Mouse (Mus musculus) large intestine, adult 2 months (tissue): ENCODE data around the gene Cst12. TPM values are rescaled to one million over a fixed set of nuclear protein-coding genes. Genes with fewer than 3 reads are reported as not detected.
"Not testable (repeated sequence)": the region's sequence is repeated elsewhere in the genome, so short reads cannot be mapped to it uniquely, and the experiment has no call there.

ENCODE experiments used
- DNase-seq: peaks from one replicate; pipeline ENCODE4 v3.0.0-alpha.2; 2012; ENCODE audit warnings: low read depth, low spot score
- WGBS: fragments of 180-500 bp; shearing (Covaris S2); methylation state at CpG from one replicate; pipeline ENCODE4 v1.1.7; 2018; 5-methylcytosine and 5-hydroxymethylcytosine counted together
- polyA plus RNA-seq: library from polyadenylated mRNA; depleted of rRNA; stranded (reverse); fragments of >200 nt; gene quantifications from 2 replicates; pipeline ENCODE4 v1.2.3, GENCODE M21; 2012; rRNA removed

The Cst12 gene
- polyA plus RNA-seq = not detected in 2 replicates

DNA sequence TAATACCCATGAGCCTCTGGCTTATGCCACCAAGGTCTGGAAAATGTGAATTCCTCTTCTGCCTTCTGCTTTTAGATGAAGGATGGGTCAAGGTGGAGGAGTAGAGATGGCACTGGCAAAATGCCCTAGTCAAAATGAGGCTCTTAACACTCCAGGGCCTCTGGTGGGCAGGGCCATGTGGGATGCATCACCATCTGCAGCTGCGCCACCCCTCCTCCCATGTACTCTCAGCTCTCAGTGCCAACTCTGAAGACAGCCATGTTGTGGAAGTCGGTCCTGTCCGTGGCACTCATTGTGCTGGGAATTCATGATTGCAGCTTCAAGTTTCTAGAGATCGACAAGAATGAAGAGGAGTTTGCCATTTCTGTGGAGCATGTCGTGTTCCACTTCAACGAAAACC lies at the start of gene Cst12:
Gene Cst12 (plus strand): TSS at position 220 of the 400 bp plus-strand sequence.
- no peak for DNase-seq
- 93% methylated on average over 6 of the region's 6 CpGs for WGBS

DNA sequence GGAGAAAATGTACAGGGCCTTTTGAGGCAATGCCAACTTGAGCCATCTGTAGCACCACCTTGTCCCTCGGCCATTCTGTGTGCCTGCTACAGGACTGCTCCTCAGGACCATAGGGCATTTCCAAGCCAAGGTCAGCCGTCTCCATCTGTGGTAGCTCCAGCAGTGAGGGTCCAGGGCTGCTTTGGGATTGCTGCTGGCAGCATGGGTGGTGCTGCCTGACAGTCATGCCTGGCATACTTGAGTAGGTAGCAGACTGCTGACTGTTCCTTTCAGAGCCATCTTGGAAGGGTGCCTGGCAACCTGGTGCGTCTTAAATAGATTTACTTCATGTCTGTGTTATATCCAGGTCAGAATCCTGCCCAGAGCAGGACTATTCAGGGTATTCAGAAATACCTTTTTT lies 46.2 kb upstream of the Cst12 start:
- no peak for DNase-seq
- 73% methylated on average over 3 of the region's 3 CpGs for WGBS

DNA sequence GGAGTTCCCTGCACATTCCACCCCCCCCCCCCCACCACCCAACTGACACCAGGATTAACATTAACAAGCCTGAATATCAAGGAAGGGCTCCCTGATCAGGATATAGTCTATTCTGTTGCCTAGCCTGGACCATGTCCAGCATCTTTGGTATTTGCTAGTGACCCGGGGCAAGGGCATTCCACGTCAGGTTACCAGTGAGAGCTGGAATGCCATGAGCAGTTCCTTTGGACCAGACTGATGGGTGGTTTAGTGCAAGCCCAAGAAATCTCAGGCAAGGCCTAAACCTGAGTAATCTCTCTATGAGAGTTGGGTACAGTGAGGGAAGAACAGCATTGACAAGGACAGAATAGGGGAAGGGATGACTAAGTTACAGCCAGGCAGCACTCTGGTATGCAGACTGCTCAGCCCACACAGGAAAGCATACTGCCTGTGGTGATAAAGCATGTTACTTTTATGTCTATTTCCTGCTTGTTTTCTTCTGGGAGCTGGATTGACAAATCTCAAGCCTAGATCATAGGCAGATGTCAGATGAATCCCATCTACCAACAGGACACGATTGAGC lies 45.2 kb upstream of the Cst12 start:
- no peak for DNase-seq
- WGBS = 64% methylated on average over 3 of the region's 3 CpGs

GRCm38 (mm10) chr2:148750058-148750457 lies 39.1 kb upstream of the Cst12 start, which contains the start of gene Cstl1:
Gene Cstl1 (plus strand): TSS chr2:148750358.
- WGBS = 89% methylated on average over 1 of the region's 1 CpGs
- DNase-seq = no peak

DNA sequence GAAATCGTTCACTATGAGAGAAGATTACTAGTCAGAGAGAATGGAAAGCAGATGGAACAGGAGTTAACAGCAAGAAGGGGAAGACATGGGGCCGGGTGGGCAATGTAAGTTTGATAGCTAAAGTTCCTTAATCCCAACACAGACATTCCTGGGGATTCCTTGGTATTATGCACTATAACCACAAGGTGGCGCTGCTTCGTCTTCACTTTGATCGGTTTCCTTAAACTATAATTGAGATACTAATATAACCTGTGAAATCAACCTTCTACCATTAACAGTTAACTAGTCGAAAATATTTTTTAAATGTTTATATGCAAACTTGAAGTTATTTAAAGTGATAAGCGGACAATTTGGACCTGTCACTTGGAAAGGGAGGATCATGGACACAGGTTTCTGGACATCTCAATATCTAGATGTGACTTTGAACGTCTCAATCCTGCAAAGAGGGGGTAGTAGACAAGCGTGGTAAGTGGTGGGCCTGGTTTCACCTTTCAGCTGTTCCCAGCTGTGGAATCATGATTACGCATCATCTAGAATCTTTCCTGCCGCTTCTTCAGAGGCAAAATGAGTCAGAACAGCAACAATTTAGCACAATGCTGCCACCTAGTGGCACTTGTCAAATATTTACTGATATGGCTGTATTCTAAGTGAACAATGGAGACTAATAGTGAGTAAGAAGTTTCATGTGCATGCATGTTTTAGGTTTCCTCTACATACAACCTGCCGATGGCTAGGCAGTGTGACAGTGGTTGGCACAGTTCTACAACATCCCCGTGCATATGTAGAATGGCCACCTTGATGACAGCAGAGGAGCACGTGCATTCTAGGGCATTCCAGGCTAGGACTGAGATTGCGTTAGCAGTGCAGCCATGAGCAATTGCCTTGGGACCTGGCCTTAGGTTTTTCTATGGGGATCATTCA lies 37.0 kb upstream of the Cst12 start:
- WGBS = 16% methylated on average over 15 of the region's 15 CpGs
- peak; percentile 67 for DNase-seq

DNA sequence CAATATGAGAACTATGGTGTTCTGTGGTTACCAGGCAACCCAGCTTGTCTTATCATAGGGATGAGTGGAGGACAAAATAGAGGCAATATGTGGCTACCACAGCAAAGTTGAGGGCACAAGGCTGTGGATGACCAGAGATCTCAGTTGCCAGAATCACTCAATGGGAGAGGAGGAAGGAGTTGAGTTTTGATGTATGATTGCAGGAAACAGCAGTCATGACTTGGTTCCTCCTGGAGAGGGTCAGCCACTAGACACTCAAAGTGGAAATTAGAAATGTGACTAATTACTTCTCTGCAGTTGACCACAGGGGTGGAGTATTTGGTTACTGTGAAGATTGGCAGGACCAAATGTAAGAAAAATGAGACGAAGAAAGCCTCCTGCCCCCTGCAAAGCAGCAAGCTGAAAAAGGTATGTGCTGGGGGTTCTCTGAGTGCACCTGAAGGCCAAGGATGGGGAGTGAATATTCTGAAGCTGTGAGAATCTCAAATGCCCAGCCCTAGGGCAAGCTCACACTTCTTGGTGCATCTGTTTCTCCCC lies 34.8 kb upstream of the Cst12 start:
- 66% methylated on average over 1 of the region's 1 CpGs for WGBS
- DNase-seq = no peak

- DNase-seq = no peak
- 100% methylated on average over 1 of the region's 1 CpGs for whole genome bisulfite sequencing
These were observed 25.3 kb upstream of the Cst12 start for GRCm38 (mm10) chr2:148763648-148764388.

DNA sequence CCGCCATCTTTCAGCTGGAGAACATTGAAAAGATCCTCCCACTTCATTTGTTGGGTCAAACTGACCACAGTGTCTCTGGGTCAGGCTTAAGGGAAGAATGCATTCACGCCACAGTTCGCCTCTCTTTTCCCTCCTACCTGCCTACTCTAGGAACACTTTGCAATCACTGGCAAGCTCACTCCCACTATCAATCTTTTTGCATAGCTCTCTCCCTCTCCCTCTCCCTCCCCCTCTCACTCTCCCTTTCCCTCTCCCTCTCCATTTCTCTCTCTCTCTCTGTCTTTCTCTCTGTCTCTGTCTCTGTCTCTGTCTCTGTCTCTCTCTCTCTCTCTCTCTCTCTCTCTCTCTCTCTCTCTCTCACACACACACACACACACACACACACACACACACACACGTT lies 17.8 kb upstream of the Cst12 start, which contains the start of gene Cst11:
Gene Cst11 (minus strand): TSS at position 101 of the 400 bp plus-strand sequence.
- DNase-seq = not testable (repeated sequence)
- WGBS = 89% methylated on average over 4 of the region's 4 CpGs

GRCm38 (mm10) chr2:148781709-148782108 lies 7.5 kb upstream of the Cst12 start, which contains the start of gene 8030411F24Rik:
Gene 8030411F24Rik (plus strand): TSS chr2:148782009.
- WGBS = 16% methylated on average over 1 of the region's 1 CpGs
- DNase-seq = no peak

- DNase-seq = no peak
- 58% methylated on average over 1 of the region's 1 CpGs for WGBS
These were observed 9.3 kb downstream of the Cst12 start, which contains the start of gene Cst8 for GRCm38 (mm10) chr2:148798485-148798884. Gene Cst8 (plus strand): TSS chr2:148798785.

DNA sequence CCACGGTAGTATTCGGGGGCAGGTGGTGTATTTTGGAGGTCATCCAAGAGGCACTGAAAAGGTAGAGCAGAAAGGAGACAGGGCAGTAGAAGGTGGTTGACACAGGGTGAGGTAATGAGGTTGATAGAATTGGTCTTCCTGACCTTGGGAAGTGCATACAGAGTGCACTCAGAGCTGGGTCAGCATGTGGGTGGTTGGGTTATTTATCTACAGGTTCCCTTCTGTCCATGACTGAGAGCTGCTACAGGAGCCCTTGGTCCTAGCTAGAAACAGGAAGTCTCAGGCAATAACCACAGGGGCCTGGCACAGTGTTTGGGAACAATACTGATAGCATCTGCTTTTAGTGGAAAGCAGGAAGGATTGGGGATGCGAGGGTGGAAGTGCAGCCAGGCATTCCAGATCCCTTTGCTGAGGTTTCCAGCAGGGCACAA lies 12.3 kb downstream of the Cst12 start:
- WGBS = 12% methylated on average over 3 of the region's 3 CpGs

DNA sequence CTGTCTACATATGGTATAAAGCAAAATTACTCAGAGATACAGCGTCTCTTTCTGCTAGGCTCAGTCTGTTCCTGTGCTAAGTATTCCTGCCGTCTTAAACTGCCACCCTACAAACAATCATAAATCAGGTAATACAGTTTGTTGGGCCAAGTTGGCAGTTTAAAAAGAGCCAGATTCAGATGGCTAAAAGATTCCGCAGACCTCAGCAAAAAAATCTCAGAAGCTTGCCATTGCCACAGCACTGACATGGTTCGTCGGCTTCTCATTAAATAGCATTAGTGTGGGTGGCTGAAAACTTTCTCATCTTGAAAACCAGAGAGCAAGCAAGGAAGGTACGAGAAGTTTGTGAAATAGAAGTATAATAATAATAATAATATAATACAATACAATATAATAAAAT lies 17.5 kb downstream of the Cst12 start:
- no peak for DNase-seq

More for the DNA sequence above, 12.3 kb downstream of the Cst12 start:
- no peak for DNase-seq

DNA sequence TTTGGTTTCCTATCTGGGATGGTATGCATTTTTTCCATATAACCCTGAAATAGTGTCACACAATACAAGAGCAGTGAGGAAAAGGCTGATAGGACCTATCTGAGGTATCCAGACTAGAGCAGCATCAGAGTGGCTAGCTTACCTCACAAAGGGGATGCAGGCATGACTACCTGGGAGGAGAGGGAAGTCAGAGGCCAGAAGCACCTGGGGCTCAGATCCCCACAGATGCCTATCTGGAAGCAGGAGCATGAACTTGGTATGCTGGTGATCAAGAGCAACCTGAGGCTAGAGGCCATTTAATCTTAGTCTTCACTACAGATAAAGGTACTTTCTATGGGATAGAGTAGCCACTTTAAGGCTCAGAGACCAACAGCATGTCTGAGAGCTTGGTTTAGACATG lies 30.7 kb downstream of the Cst12 start, which contains the start of gene Cst13:
Gene Cst13 (plus strand): TSS at position 173 of the 400 bp plus-strand sequence.
- no peak for DNase-seq

More for the DNA sequence above, 17.5 kb downstream of the Cst12 start:
- WGBS = 38% methylated on average over 6 of the region's 6 CpGs

DNA sequence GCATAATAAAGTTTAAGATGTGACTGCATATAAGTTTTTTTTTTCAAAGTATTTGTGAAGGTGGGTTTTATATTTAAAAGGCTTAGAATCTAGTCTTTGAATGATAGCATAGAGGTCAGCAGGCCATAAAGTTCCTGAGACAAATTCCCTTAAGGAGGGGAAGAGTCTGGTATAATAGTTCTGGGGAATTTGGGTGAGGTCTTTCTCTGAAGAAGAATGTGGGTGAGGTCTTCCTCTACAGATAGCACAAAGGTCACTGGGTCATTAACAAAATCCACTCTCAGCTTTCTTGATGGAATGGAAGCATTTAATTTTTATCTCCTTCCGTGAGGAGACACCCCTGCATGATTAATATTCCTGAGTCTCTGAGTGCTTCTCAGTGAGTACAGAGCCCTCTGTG lies 36.8 kb downstream of the Cst12 start:
- DNase-seq = no peak

GRCm38 (mm10) chr2:148834912-148835311 lies 45.8 kb downstream of the Cst12 start, which contains the start of gene Cst9:
Gene Cst9 (plus strand): TSS chr2:148835147.
- DNase-seq = no peak
- WGBS = 34% methylated on average over 4 of the region's 4 CpGs

More for the DNA sequence above, 36.8 kb downstream of the Cst12 start:
- 11% methylated on average over 1 of the region's 1 CpGs for WGBS

GRCm38 (mm10) chr2:148838075-148838777 lies 49.1 kb downstream of the Cst12 start:
- DNase-seq = no peak
- 67% methylated on average over 5 of the region's 5 CpGs for WGBS

DNA sequence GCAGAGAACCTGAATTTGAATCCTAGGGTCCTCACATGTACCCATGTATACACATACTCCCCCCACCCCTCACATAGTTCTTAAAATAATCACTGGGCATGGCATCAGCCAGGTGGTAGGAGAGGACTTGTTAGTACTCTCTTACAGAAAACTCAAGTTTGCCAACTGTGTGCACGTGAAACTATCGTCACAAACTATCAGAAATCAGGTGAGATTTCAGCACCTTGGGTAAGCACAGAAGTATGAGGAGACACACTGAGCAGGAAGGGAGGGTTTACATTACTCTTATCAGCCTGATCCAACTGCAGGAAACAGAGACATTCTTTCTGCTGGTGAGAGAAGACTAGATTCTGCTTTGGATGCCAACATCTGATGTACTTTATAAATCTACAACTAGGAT lies 50.1 kb downstream of the Cst12 start:
- WGBS = 74% methylated on average over 2 of the region's 2 CpGs
- DNase-seq = no peak
